Mouse (Mus musculus) forebrain, embryonic 15.5 days (tissue): ENCODE results near the gene Sorbs1. TPM values are rescaled to one million over a fixed set of nuclear protein-coding genes. Genes with fewer than 3 reads are reported as not detected.
A peak's percentile ranks its signal among the peaks of the same experiment; 100 is the strongest.

ENCODE experiments used
- ATAC-seq: fragments of 200-750 bp; cut with Nextera tagmentation; replicated peaks from 2 replicates; pipeline ENCODE4 v1.8.0; 2017; ENCODE audit warnings: mild to moderate bottlenecking, moderate TSS enrichment, moderate library complexity
- H3K27ac ChIP-seq: fragments of 300-500 bp; sonication (generic); replicated peaks from 2 replicates; pipeline ENCODE4 v1.5.1; 2015; ENCODE audit warnings: mild to moderate bottlenecking, inconsistent platforms
- H3K27me3 ChIP-seq: fragments of 300-500 bp; sonication (generic); 2 replicates; pipeline ENCODE4 v1.6.1; 2015; ENCODE audit warnings: inconsistent platforms
- H3K36me3 ChIP-seq: fragments of 300-500 bp; sonication (generic); 2 replicates; pipeline ENCODE4 v1.6.1; 2015; ENCODE audit warnings: mild to moderate bottlenecking, inconsistent platforms
- H3K4me1 ChIP-seq: fragments of 300-500 bp; sonication (generic); 2 replicates; pipeline ENCODE4 v1.6.1; 2015; ENCODE audit warnings: inconsistent platforms
- H3K4me2 ChIP-seq: fragments of 300-500 bp; sonication (generic); replicated peaks from 2 replicates; pipeline ENCODE4 v1.6.1; 2015; ENCODE audit warnings: mild to moderate bottlenecking, inconsistent platforms
- H3K4me3 ChIP-seq: fragments of 300-500 bp; sonication (generic); 2 replicates; pipeline ENCODE4 v1.5.1; 2015; ENCODE audit warnings: mild to moderate bottlenecking, inconsistent platforms
- H3K9ac ChIP-seq: fragments of 300-500 bp; sonication (generic); replicated peaks from 2 replicates; pipeline ENCODE4 v1.6.1; 2015; ENCODE audit warnings: mild to moderate bottlenecking, inconsistent platforms
- H3K9me3 ChIP-seq: fragments of 300-500 bp; sonication (generic); 2 replicates; pipeline ENCODE4 v1.6.1; 2016; ENCODE audit warnings: inconsistent platforms
- WGBS: fragments of 180-500 bp; shearing (Covaris S2); methylation state at CpG from one replicate; pipeline ENCODE4 v1.1.7; 2015; ENCODE audit warnings: mixed read lengths; 5-methylcytosine and 5-hydroxymethylcytosine counted together
- polyA plus RNA-seq: library from polyadenylated mRNA; unstranded; fragments of >200 nt; fragmentation: Nextera tagmentation; extraction: Ambion mirVana; gene quantifications from 2 replicates; pipeline ENCODE4 v1.2.1, GENCODE M21; 2015

Sorbs1 gene
- polyA plus RNA-seq, 1 experiment from 2014 or later = 111 TPM

GRCm38 (mm10) chr19:40410109-40410508 lies 103.5 kb downstream of the Sorbs1 start:
- Histone ChIP-seq H3K27me3 (no peaks in the 10 kb centered on the region), H3K9me3 (no peaks in the 10 kb centered on the region), H3K36me3 (no peaks in the 10 kb centered on the region; the same call in 1 of the 2 replicates), H3K27ac (peak overlapping the region; percentile 92), H3K4me1 (peaks cover 35% of the 10 kb centered on the region), H3K4me2 (no peak overlapping the region), H3K4me3 (no peak overlapping the region), H3K9ac (no peak overlapping the region)
- WGBS = 58% methylated on average over 9 of the region's 9 CpGs
- ATAC-seq = peak; percentile 23; the same call in 1 of the 2 replicates

GRCm38 (mm10) chr19:40409500-40410035 lies 104.0 kb downstream of the Sorbs1 start:
- Histone ChIP-seq H3K36me3 (no peaks in the 10 kb centered on the region; the same call in 1 of the 2 replicates), H3K9ac (no peak overlapping the region), H3K27me3 (no peaks in the 10 kb centered on the region), H3K4me3 (no peak overlapping the region), H3K4me2 (no peak overlapping the region), H3K9me3 (no peaks in the 10 kb centered on the region), H3K27ac (peak overlapping the region; percentile 92), H3K4me1 (peaks cover 35% of the 10 kb centered on the region)
- 65% methylated on average over 11 of the region's 11 CpGs for WGBS
- no peak for ATAC-seq

DNA sequence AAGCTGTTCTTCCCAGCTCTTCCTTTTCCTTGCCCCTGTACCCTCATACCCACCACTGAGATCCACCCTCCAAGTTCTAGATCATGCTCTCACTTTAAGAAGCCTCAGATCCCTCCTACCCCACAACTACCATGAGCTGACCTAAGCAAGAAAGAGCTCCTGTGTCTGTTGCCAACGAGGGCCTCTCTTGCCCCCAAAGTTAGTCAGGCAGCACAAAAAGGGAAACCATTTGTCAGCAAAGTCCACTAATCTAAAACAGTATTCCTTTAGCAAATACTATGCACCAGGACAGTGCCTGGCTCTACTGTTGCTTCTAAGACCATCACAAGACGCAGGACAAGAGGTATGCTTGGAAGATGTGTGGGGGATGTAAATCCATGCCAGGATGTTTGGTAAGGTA lies 106.4 kb downstream of the Sorbs1 start:
- Histone ChIP-seq H3K27ac (no peak overlapping the region), H3K27me3 (no peaks in the 10 kb centered on the region), H3K4me1 (peaks cover 28% of the 10 kb centered on the region), H3K36me3 (no peaks in the 10 kb centered on the region), H3K4me3 (no peak overlapping the region), H3K4me2 (no peak overlapping the region), H3K9me3 (no peaks in the 10 kb centered on the region), H3K9ac (no peak overlapping the region)
- WGBS = 86% methylated on average over 2 of the region's 2 CpGs
- ATAC-seq = no peak

DNA sequence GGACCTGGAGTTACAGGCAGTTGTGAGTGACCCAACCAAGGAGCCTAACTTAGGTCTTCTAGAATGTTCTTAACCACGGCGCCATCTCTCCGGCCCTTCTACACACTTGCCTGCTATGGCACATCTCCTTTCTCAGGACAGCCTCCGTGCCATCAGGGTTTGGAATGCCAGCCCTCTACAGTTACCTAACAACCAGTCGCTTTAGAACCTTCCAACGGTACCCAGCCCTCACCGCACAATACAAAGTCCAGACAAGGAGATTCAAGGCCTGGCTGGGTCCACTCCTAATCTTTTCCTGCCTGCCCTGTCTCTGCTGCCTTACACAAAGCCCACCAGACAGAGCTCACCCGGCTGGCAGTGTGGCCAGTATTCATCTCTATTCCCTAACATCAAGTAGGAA lies 106.9 kb downstream of the Sorbs1 start:
- no peak overlapping the region for H3K4me3 ChIP-seq
- H3K9ac ChIP-seq = no peak overlapping the region
- no peak overlapping the region for H3K27ac ChIP-seq
- 96% methylated on average over 8 of the region's 8 CpGs for WGBS
- peaks cover 23% of the 10 kb centered on the region for H3K4me1 ChIP-seq
- H3K36me3 ChIP-seq = no peaks in the 10 kb centered on the region
- H3K4me2 ChIP-seq = no peak overlapping the region
- no peaks in the 10 kb centered on the region for H3K27me3 ChIP-seq
- no peaks in the 10 kb centered on the region for H3K9me3 ChIP-seq
- no peak for ATAC-seq

GRCm38 (mm10) chr19:40405808-40406207 lies 107.8 kb downstream of the Sorbs1 start:
- no peak overlapping the region for H3K27ac ChIP-seq

DNA sequence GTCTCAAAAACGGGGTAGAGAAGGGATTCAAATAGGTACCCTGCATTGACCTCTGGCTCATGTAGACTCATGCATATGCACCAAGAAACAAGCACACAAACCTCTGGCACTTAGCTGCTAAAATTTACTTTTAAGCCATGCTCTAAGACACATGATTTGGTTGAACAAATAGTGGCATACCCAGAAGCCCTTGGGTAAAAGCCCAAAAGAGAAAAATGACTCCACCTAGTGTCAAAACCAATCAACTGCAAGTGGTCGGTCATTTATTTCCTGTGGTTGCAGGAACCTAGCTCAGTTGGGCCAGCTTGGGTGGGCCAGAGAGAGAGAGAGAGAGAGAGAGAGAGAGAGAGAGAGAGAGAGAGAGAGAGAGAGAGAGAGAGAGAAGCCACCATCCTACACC lies 109.0 kb downstream of the Sorbs1 start:
- H3K9ac ChIP-seq = no peak overlapping the region
- WGBS = 83% methylated on average over 2 of the region's 2 CpGs
- no peak overlapping the region for H3K4me3 ChIP-seq
- no peak overlapping the region for H3K27ac ChIP-seq
- no peaks in the 10 kb centered on the region for H3K9me3 ChIP-seq
- H3K4me2 ChIP-seq = no peak overlapping the region
- H3K4me1 ChIP-seq = peaks cover 6% of the 10 kb centered on the region
- no peaks in the 10 kb centered on the region for H3K27me3 ChIP-seq
- no peaks in the 10 kb centered on the region for H3K36me3 ChIP-seq
- ATAC-seq = no peak

More at GRCm38 (mm10) chr19:40405808-40406207, 107.8 kb downstream of the Sorbs1 start:
- H3K9me3 ChIP-seq = no peaks in the 10 kb centered on the region
- H3K4me3 ChIP-seq = no peak overlapping the region
- no peaks in the 10 kb centered on the region for H3K27me3 ChIP-seq
- no peak for ATAC-seq
- 76% methylated on average over 11 of the region's 11 CpGs for WGBS
- no peaks in the 10 kb centered on the region for H3K36me3 ChIP-seq
- H3K4me1 ChIP-seq = peaks cover 18% of the 10 kb centered on the region
- no peak overlapping the region for H3K4me2 ChIP-seq
- no peak overlapping the region for H3K9ac ChIP-seq

GRCm38 (mm10) chr19:40403999-40404398 lies 109.6 kb downstream of the Sorbs1 start:
- no peaks in the 10 kb centered on the region for H3K9me3 ChIP-seq
- no peaks in the 10 kb centered on the region for H3K27me3 ChIP-seq
- H3K4me1 ChIP-seq = 0 out of 2 replicates have a peak, but pooled peaks cover 3% of the 10 kb centered on the region
- 94% methylated on average over 4 of the region's 4 CpGs for WGBS
- H3K9ac ChIP-seq = no peak overlapping the region
- H3K27ac ChIP-seq = no peak overlapping the region
- no peaks in the 10 kb centered on the region for H3K36me3 ChIP-seq
- H3K4me3 ChIP-seq = no peak overlapping the region
- H3K4me2 ChIP-seq = no peak overlapping the region
- no peak for ATAC-seq

DNA sequence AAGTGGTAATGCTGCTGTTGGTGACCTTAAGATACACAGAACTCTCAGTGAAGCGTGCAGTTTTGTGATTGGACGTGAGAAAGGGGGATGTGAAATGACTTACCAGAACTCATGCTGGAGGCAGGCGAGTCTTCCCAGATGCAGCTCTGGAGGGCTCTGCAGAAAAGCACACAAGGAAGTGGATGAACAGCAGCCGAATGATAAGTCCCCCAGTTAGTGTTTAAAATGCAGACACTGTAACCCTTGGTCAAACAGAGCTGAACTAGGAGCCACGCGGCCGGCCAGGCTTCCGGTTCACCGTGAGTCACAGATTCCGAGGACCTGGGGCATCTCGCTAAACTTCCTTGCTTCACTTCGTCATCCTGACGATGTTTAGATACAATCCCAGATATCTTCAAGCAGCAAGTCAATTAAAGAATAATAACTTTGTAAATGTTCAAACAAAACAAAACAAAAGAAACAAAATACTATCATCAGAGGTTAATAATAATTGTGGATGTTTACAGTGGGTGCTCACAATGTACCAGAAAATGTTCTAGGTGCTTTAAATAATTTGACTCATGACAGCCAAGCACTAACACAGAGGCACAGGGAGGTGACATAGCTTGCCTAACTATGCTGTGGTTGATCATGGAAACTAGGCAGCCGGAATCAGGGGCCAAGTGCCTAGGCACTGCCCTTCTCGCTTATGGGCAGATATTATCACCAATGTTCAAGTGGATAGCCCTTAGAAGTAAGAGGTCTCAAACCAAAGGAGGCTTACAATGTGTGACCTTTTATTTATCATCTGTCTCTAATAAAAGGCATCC lies 111.2 kb downstream of the Sorbs1 start:
- Histone ChIP-seq H3K9ac (no peak overlapping the region), H3K4me2 (no peak overlapping the region), H3K27ac (no peak overlapping the region), H3K36me3 (peaks cover 3% of the 10 kb centered on the region; the same call in 1 of the 2 replicates), H3K4me1 (0 out of 2 replicates have a peak, but pooled peaks cover 3% of the 10 kb centered on the region), H3K4me3 (no peak overlapping the region), H3K27me3 (no peaks in the 10 kb centered on the region), H3K9me3 (no peaks in the 10 kb centered on the region)
- 87% methylated on average over 15 of the region's 15 CpGs for WGBS
- no peak for ATAC-seq

DNA sequence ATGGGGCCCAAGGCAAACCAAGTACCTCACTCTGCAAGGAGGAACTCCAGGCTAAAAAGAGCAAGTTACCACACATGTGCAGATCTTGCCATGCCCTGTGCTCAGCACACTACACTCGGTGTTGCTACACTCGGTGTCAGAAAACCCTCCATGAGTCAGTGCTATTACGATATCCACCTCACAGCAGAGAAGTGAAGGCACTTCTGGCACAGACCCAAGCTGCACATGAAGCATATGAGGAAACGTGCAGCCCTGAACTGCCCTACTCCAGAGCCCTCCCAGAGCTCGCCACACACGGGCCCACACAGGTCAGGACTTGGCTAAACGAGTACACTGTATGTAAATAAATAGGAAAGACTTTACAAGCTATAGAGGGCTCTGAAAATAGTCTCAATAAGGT lies 112.4 kb downstream of the Sorbs1 start:
- 0 out of 2 replicates have a peak, but pooled peaks have one; percentile 29 for ATAC-seq
- Histone ChIP-seq H3K9ac (no peak overlapping the region), H3K27me3 (no peaks in the 10 kb centered on the region), H3K4me2 (no peak overlapping the region), H3K4me1 (peaks cover 6% of the 10 kb centered on the region), H3K9me3 (no peaks in the 10 kb centered on the region), H3K4me3 (no peak overlapping the region), H3K36me3 (peaks cover 3% of the 10 kb centered on the region; the same call in 1 of the 2 replicates), H3K27ac (no peak overlapping the region)
- WGBS = 69% methylated on average over 7 of the region's 7 CpGs

DNA sequence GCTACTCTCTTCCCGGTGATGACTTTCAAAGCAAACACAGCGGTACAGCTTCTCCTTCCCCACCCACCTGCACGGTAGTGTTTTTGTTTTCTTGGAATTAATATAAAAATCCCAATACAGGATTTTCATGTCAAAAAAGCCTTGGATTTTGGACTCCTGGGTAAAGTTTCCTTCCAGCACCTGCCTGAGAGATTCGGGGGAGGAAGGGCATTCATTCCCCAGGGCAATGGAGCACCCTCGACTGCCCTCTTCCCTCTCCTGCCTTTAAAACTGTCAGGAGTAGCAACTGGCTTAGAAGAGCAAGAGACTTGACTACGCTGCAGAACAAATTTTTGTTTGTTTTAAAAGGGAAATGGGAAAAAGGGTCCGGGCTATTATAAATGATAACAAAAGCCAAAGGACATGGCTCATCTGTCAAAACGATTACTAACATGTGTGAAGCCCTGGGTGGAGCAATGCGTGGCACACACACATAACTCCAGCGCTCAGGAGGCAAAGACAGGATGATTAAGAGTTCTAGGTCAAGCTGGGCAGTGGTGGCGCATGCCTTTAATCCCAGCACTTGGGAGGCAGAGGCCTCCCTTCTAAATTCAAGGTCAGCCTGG lies 113.1 kb downstream of the Sorbs1 start:
- H3K9ac ChIP-seq = no peak overlapping the region
- no peaks in the 10 kb centered on the region for H3K27me3 ChIP-seq
- no peak overlapping the region for H3K4me3 ChIP-seq
- no peak overlapping the region for H3K27ac ChIP-seq
- no peak for ATAC-seq
- no peak overlapping the region for H3K4me2 ChIP-seq
- peaks cover 13% of the 10 kb centered on the region for H3K4me1 ChIP-seq
- no peaks in the 10 kb centered on the region for H3K9me3 ChIP-seq
- WGBS = 85% methylated on average over 11 of the region's 11 CpGs
- H3K36me3 ChIP-seq = peaks cover 3% of the 10 kb centered on the region; the same call in 1 of the 2 replicates

- H3K4me2 ChIP-seq = no peak overlapping the region
- no peak; the same call in 1 of the 2 replicates for ATAC-seq
- H3K27ac ChIP-seq = peak overlapping the region; percentile 21
- peaks cover 17% of the 10 kb centered on the region for H3K4me1 ChIP-seq
- no peak overlapping the region for H3K9ac ChIP-seq
- H3K4me3 ChIP-seq = no peak overlapping the region
- peaks cover 3% of the 10 kb centered on the region; the same call in 1 of the 2 replicates for H3K36me3 ChIP-seq
- 63% methylated on average over 14 of the region's 14 CpGs for WGBS
- no peaks in the 10 kb centered on the region for H3K9me3 ChIP-seq
- H3K27me3 ChIP-seq = no peaks in the 10 kb centered on the region
These were observed 117.6 kb downstream of the Sorbs1 start for GRCm38 (mm10) chr19:40395757-40396661.
